Mouse (Mus musculus): Measurements from ENCODE around the gene Bmi1. TPM values are rescaled to one million over a fixed set of nuclear protein-coding genes. Genes with fewer than 3 reads are reported as not detected.
A peak's percentile ranks its signal among the peaks of the same experiment; 100 is the strongest.

Gene Bmi1
- polyA plus RNA-seq (2014; fragmentation: Nextera tagmentation; extraction: Ambion mirVana): 40.6 and 48.8 TPM in 2 replicates

DNA sequence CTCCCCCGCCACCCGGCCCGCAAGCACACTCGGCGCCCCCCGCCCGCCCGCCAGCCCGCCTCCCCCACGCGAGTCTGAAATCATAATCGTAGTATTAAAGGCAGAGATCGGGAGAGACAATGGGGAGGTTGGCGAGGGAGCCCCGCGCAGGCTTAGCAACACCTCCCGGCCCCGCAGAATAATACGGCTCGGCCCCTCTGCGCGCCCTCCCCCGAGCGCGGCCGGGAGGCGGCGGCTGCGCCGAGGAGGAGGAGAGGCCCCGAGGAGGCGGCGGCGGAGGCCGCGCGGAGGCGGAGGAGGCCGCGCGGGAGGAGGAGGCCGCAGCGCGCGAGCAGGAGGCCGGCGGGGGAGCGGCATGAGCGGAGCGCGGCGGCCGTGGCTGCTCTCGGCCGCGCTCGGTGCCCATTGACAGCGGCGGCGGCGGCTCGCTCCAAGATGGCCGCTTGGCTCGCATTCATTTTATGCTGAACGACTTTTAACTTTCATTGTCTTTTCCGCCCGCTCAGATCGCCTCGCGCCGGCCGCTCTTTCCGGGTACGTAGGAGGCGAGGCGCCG lies at the start of gene Bmi1:
Gene Bmi1 (plus strand): TSS at position 83 of the 556 bp plus-strand sequence.
- ATAC-seq (ENCODE audit: low FRiP score): peak; percentile 78
- WGBS: under 1% methylated on average over 21 of the region's 77 CpGs
- no peaks in the 10 kb centered on the region for H3K36me3 ChIP-seq (ENCODE audit: control insufficient read depth, insufficient read depth, low read length)
- DNase-seq (ENCODE audit: low spot score): peak; percentile 75
- H3K9me3 ChIP-seq (ENCODE audit: control insufficient read depth, low read length): no peaks in the 10 kb centered on the region
- H3K4me3 ChIP-seq (ENCODE audit: low read depth, low read length): peak within 1 kb of the TSS; percentile 87
- peaks cover 8% of the 10 kb centered on the region for H3K4me1 ChIP-seq (replicated peaks; ENCODE audit: control insufficient read depth, insufficient read depth, low read length)
- H3K9ac ChIP-seq (ENCODE audit: low read depth, low read length): peak within 1 kb of the TSS; percentile 99
- peak within 1 kb of the TSS; percentile 99 for H3K27ac ChIP-seq (ENCODE audit: low read depth, low read length)
- H3K27me3 ChIP-seq (ENCODE audit: control insufficient read depth, insufficient read depth, low read length): peaks cover 25% of the 10 kb centered on the region
- peak within 1 kb of the TSS; percentile 84 for H3K4me2 ChIP-seq (replicated peaks; ENCODE audit: low read depth, low read length)

GRCm38 (mm10) chr2:18630547-18630946 lies 46.3 kb upstream of the Bmi1 start:
- Histone ChIP-seq H3K27ac (ENCODE audit: low read depth, low read length) (no peak overlapping the region), H3K4me3 (ENCODE audit: low read depth, low read length) (no peak overlapping the region), H3K27me3 (ENCODE audit: control insufficient read depth, insufficient read depth, low read length) (no peaks in the 10 kb centered on the region), H3K4me1 (replicated peaks; ENCODE audit: control insufficient read depth, insufficient read depth, low read length) (no peaks in the 10 kb centered on the region), H3K36me3 (ENCODE audit: control insufficient read depth, insufficient read depth, low read length) (no peaks in the 10 kb centered on the region), H3K4me2 (replicated peaks; ENCODE audit: low read depth, low read length) (no peak overlapping the region), H3K9ac (ENCODE audit: low read depth, low read length) (no peak overlapping the region), H3K9me3 (ENCODE audit: control insufficient read depth, low read length) (no peaks in the 10 kb centered on the region)
- 83% methylated on average over 5 of the region's 5 CpGs for WGBS
- DNase-seq (ENCODE audit: low spot score) (no peak), ATAC-seq (ENCODE audit: low FRiP score) (no peak)

DNA sequence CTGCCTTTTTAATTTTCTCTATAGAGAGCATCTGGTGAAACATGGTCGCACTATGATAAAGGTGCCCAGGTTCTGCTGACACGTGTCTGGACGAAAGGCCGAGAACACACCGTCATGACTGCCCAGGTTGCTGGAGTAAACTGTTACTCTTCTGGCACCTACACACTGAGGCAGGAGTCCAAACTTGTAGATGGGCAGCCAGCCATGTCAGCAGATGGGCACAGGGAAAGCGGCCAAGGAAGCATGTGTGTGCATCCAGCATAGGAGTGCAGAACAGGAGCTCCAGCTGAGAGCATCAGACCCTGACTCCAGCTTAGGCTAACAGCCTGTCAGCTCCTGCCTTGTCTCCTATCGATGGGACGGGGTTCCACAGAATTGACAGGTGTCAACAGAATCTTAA lies 41.8 kb upstream of the Bmi1 start:
- H3K9me3 ChIP-seq (ENCODE audit: control insufficient read depth, low read length): no peaks in the 10 kb centered on the region
- ATAC-seq (ENCODE audit: low FRiP score) (no peak), DNase-seq (ENCODE audit: low spot score) (no peak)
- H3K36me3 ChIP-seq (ENCODE audit: control insufficient read depth, insufficient read depth, low read length): no peaks in the 10 kb centered on the region
- H3K9ac ChIP-seq (ENCODE audit: low read depth, low read length): no peak overlapping the region
- H3K4me2 ChIP-seq (replicated peaks; ENCODE audit: low read depth, low read length): no peak overlapping the region
- WGBS: 91% methylated on average over 8 of the region's 8 CpGs
- no peaks in the 10 kb centered on the region for H3K27me3 ChIP-seq (ENCODE audit: control insufficient read depth, insufficient read depth, low read length)
- no peaks in the 10 kb centered on the region for H3K4me1 ChIP-seq (replicated peaks; ENCODE audit: control insufficient read depth, insufficient read depth, low read length)
- H3K4me3 ChIP-seq (ENCODE audit: low read depth, low read length): no peak overlapping the region
- no peak overlapping the region for H3K27ac ChIP-seq (ENCODE audit: low read depth, low read length)

DNA sequence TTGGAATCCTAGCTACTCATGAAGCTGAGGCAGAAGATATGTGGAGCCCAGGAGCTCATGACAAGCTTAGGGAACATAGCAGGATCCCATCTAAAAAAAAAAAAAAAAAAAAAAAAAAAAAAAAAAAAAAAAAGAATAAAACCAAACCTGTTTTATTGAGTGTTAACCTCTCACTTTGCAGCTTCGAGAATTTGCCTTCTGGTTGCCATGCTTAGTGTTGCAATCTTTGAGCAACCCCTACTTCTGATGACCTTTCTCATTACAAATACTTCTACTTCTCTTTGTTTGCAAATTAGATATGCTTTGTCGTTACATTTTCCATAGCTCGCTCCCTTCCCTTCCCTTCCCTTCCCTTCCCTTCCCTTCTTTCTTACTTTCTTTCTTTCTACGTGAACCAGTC lies 28.3 kb upstream of the Bmi1 start:
- no peak overlapping the region for H3K4me2 ChIP-seq (replicated peaks; ENCODE audit: low read depth, low read length)
- DNase-seq (ENCODE audit: low spot score) (no peak), ATAC-seq (ENCODE audit: low FRiP score) (no peak)
- no peak overlapping the region for H3K27ac ChIP-seq (ENCODE audit: low read depth, low read length)
- H3K9ac ChIP-seq (ENCODE audit: low read depth, low read length): no peak overlapping the region
- no peaks in the 10 kb centered on the region for H3K9me3 ChIP-seq (ENCODE audit: control insufficient read depth, low read length)
- H3K4me1 ChIP-seq (replicated peaks; ENCODE audit: control insufficient read depth, insufficient read depth, low read length): no peaks in the 10 kb centered on the region
- no peaks in the 10 kb centered on the region for H3K36me3 ChIP-seq (ENCODE audit: control insufficient read depth, insufficient read depth, low read length)
- H3K27me3 ChIP-seq (ENCODE audit: control insufficient read depth, insufficient read depth, low read length): no peaks in the 10 kb centered on the region
- H3K4me3 ChIP-seq (ENCODE audit: low read depth, low read length): no peak overlapping the region
- WGBS: 70% methylated on average over 4 of the region's 4 CpGs

DNA sequence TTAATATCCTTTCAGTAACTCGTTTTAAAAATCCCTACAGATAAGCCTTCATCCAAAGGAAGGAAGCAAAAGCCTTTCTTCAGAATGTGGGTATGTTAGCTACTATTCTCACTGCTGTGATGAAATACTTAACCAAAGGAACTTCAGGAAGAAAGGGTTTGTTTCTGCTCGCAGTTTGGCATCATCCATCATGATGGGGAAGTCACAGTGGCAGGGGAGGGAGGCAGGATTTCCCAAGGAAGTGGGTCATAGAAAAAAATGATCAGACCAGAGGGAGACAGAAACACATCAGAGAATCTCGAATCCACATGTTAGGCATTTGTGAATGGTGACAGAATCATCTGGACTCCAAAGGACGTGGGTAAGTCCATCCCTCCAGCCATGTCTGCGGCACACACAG lies 22.0 kb upstream of the Bmi1 start:
- Histone ChIP-seq H3K27ac (ENCODE audit: low read depth, low read length) (no peak overlapping the region), H3K4me1 (replicated peaks; ENCODE audit: control insufficient read depth, insufficient read depth, low read length) (no peaks in the 10 kb centered on the region), H3K36me3 (ENCODE audit: control insufficient read depth, insufficient read depth, low read length) (no peaks in the 10 kb centered on the region), H3K9me3 (ENCODE audit: control insufficient read depth, low read length) (no peaks in the 10 kb centered on the region), H3K27me3 (ENCODE audit: control insufficient read depth, insufficient read depth, low read length) (no peaks in the 10 kb centered on the region), H3K4me2 (replicated peaks; ENCODE audit: low read depth, low read length) (no peak overlapping the region), H3K4me3 (ENCODE audit: low read depth, low read length) (no peak overlapping the region), H3K9ac (ENCODE audit: low read depth, low read length) (no peak overlapping the region)
- no peak for ATAC-seq (ENCODE audit: low FRiP score)
- DNase-seq (ENCODE audit: low spot score): no peak
- WGBS: 75% methylated on average over 5 of the region's 5 CpGs

GRCm38 (mm10) chr2:18664003-18664402 lies 12.8 kb upstream of the Bmi1 start:
- Histone ChIP-seq H3K27ac (ENCODE audit: low read depth, low read length) (no peak overlapping the region), H3K27me3 (ENCODE audit: control insufficient read depth, insufficient read depth, low read length) (no peaks in the 10 kb centered on the region)
- 100% methylated on average over 3 of the region's 3 CpGs for WGBS

GRCm38 (mm10) chr2:18671041-18671440 lies 5.8 kb upstream of the Bmi1 start:
- peaks cover 9% of the 10 kb centered on the region for H3K27me3 ChIP-seq (ENCODE audit: control insufficient read depth, insufficient read depth, low read length)
- no peaks in the 10 kb centered on the region for H3K9me3 ChIP-seq (ENCODE audit: control insufficient read depth, low read length)
- no peak overlapping the region for H3K9ac ChIP-seq (ENCODE audit: low read depth, low read length)
- H3K27ac ChIP-seq (ENCODE audit: low read depth, low read length): no peak overlapping the region
- ATAC-seq (ENCODE audit: low FRiP score) (no peak), DNase-seq (ENCODE audit: low spot score) (peak; percentile 37)
- H3K4me2 ChIP-seq (replicated peaks; ENCODE audit: low read depth, low read length): no peak overlapping the region
- H3K36me3 ChIP-seq (ENCODE audit: control insufficient read depth, insufficient read depth, low read length): no peaks in the 10 kb centered on the region
- WGBS: 5% methylated on average over 6 of the region's 6 CpGs
- H3K4me3 ChIP-seq (ENCODE audit: low read depth, low read length): no peak overlapping the region
- no peaks in the 10 kb centered on the region for H3K4me1 ChIP-seq (replicated peaks; ENCODE audit: control insufficient read depth, insufficient read depth, low read length)

More at GRCm38 (mm10) chr2:18664003-18664402, 12.8 kb upstream of the Bmi1 start:
- H3K9me3 ChIP-seq (ENCODE audit: control insufficient read depth, low read length): no peaks in the 10 kb centered on the region
- no peak overlapping the region for H3K4me2 ChIP-seq (replicated peaks; ENCODE audit: low read depth, low read length)
- ATAC-seq (ENCODE audit: low FRiP score): no peak
- DNase-seq (ENCODE audit: low spot score): no peak
- no peaks in the 10 kb centered on the region for H3K4me1 ChIP-seq (replicated peaks; ENCODE audit: control insufficient read depth, insufficient read depth, low read length)
- no peaks in the 10 kb centered on the region for H3K36me3 ChIP-seq (ENCODE audit: control insufficient read depth, insufficient read depth, low read length)
- no peak overlapping the region for H3K9ac ChIP-seq (ENCODE audit: low read depth, low read length)
- no peak overlapping the region for H3K4me3 ChIP-seq (ENCODE audit: low read depth, low read length)

DNA sequence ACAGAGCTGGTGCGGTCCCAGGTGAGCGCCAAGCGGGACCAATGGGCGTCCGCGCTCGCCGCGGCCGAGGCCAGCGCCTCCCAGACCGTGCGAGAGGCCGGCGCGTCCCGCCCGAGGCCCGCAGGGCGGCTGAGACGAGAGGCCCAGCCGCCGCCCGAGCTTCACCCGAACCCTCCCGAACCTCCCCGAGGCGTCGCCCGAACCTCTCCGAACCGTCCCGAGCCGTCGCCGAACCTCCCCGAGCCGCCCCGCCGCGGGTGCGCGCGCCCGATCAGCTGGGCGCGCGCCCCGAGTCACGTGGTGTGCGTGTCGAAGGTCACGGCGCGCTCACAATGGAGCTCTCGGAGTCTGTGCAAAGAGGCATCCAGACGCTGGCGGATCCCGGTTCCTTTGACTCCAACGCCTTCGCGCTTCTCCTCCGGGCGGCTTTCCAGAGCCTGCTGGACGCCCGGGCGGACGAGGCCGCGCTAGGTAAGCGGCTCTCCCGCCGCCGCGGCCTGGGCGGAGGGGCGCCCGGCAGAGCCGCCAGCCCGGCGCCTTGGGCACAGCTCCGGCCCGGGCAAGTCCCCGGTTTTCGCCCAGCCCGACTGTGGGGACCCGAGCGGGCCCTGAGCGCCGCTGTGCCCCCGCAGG lies 4.6 kb upstream of the Bmi1 start, which contains the start of gene Commd3:
Gene Commd3 (plus strand): TSS at position 252 of the 633 bp plus-strand sequence.
- H3K4me1 ChIP-seq (replicated peaks; ENCODE audit: control insufficient read depth, insufficient read depth, low read length): no peaks in the 10 kb centered on the region
- H3K4me2 ChIP-seq (replicated peaks; ENCODE audit: low read depth, low read length): peak within 1 kb of the TSS; percentile 80
- ATAC-seq (ENCODE audit: low FRiP score): peak; percentile 81
- H3K27ac ChIP-seq (ENCODE audit: low read depth, low read length): peak within 1 kb of the TSS; percentile 99
- WGBS: under 1% methylated on average over 81 of the region's 91 CpGs
- H3K9ac ChIP-seq (ENCODE audit: low read depth, low read length): peak within 1 kb of the TSS; percentile 97
- H3K27me3 ChIP-seq (ENCODE audit: control insufficient read depth, insufficient read depth, low read length): peaks cover 9% of the 10 kb centered on the region
- H3K4me3 ChIP-seq (ENCODE audit: low read depth, low read length): peak within 1 kb of the TSS; percentile 69
- H3K36me3 ChIP-seq (ENCODE audit: control insufficient read depth, insufficient read depth, low read length): no peaks in the 10 kb centered on the region
- no peaks in the 10 kb centered on the region for H3K9me3 ChIP-seq (ENCODE audit: control insufficient read depth, low read length)
- peak; percentile 94 for DNase-seq (ENCODE audit: low spot score)

GRCm38 (mm10) chr2:18672766-18673164 lies 4.1 kb upstream of the Bmi1 start:
- WGBS: 2% methylated on average over 11 of the region's 11 CpGs
- Histone ChIP-seq H3K4me1 (replicated peaks; ENCODE audit: control insufficient read depth, insufficient read depth, low read length) (no peaks in the 10 kb centered on the region), H3K4me3 (ENCODE audit: low read depth, low read length) (peak overlapping the region; percentile 69), H3K9ac (ENCODE audit: low read depth, low read length) (peak overlapping the region; percentile 97), H3K27ac (ENCODE audit: low read depth, low read length) (peak overlapping the region; percentile 99), H3K36me3 (ENCODE audit: control insufficient read depth, insufficient read depth, low read length) (no peaks in the 10 kb centered on the region), H3K4me2 (replicated peaks; ENCODE audit: low read depth, low read length) (peak overlapping the region; percentile 80), H3K27me3 (ENCODE audit: control insufficient read depth, insufficient read depth, low read length) (peaks cover 9% of the 10 kb centered on the region), H3K9me3 (ENCODE audit: control insufficient read depth, low read length) (no peaks in the 10 kb centered on the region)
- DNase-seq (ENCODE audit: low spot score): peak; percentile 70
- ATAC-seq (ENCODE audit: low FRiP score): no peak
